12 mouse cellular contexts compared by ENCODE assay signal in genomic region chr9:71879415-71879814, GRCm38 (mm10).
A peak's percentile ranks its signal among the peaks of the same experiment; 100 is the strongest.
DNase-seq lines count a peak whose midpoint lies in the region; ATAC-seq and TF ChIP-seq lines count a peak whose summit lies in the region.
"Had no signal": no experiment of that assay in that cellular context is flagged by ENCODE, and none has a peak within 500 bp of the region (broad histone marks: within the 10 kb centered on the region; RNA-seq: fewer than 3 reads in every experiment).

No protein-coding gene starts in this region.

- no peaks in the 10 kb centered on the region for H3K27me3 ChIP-seq in kidney, postnatal 0 days (ENCODE audit: insufficient read depth, low read length)
- no peaks in the 10 kb centered on the region for H3K27me3 ChIP-seq in hindbrain, embryonic 10.5 days (ENCODE audit: insufficient read depth, poor library complexity, severe bottlenecking)
- H3K27me3 ChIP-seq in midbrain, embryonic 15.5 days (replicated peaks) = no peaks in the 10 kb centered on the region

- peaks cover 18% of the 10 kb centered on the region for H3K36me3 ChIP-seq in kidney, postnatal 0 days (ENCODE audit: insufficient read depth, low read length)
- peaks cover 69% of the 10 kb centered on the region for H3K36me3 ChIP-seq in hindbrain, embryonic 10.5 days
- 0 out of 2 replicates have a peak, but pooled peaks cover 5% of the 10 kb centered on the region for H3K36me3 ChIP-seq in midbrain, embryonic 15.5 days (replicated peaks)

- H3K4me3 ChIP-seq in kidney, postnatal 0 days (replicated peaks; ENCODE audit: low read depth, low read length) = no peak overlapping the region
- H3K4me3 ChIP-seq in hindbrain, embryonic 10.5 days = no peak overlapping the region
- H3K4me3 ChIP-seq in midbrain, embryonic 15.5 days = no peak overlapping the region
- H3K4me3 ChIP-seq: gastrocnemius, adult 2 months had no signal

- H3K4me2 ChIP-seq in kidney, postnatal 0 days (ENCODE audit: low read length) = no peak overlapping the region
- H3K4me2 ChIP-seq in midbrain, embryonic 15.5 days = no peak overlapping the region

- no peak for TF ChIP-seq POLR2A in brain, embryonic 14.5 days (IDR thresholded peaks at IDR 0.05; ENCODE audit: borderline replicate concordance, extremely low read depth, insufficient read depth, insufficient read length, poor library complexity, severe bottlenecking)

- 33% methylated on average over 2 of the region's 2 CpGs for WGBS in kidney, postnatal 0 days
- 23% methylated on average over 2 of the region's 2 CpGs for WGBS in hindbrain, embryonic 10.5 days
- WGBS in midbrain, embryonic 15.5 days = 10% methylated on average over 2 of the region's 2 CpGs

- H3K4me1 ChIP-seq in kidney, postnatal 0 days (replicated peaks; ENCODE audit: insufficient read depth, low read length) = 0 out of 2 replicates have a peak, but pooled peaks cover 6% of the 10 kb centered on the region
- peaks cover 56% of the 10 kb centered on the region for H3K4me1 ChIP-seq in hindbrain, embryonic 10.5 days (replicated peaks)
- peaks cover 23% of the 10 kb centered on the region for H3K4me1 ChIP-seq in midbrain, embryonic 15.5 days

- no peak for DNase-seq in kidney, postnatal 0 days (ENCODE audit: low spot score)
- DNase-seq in kidney, postnatal 14 days = no peak
- peak; percentile 93 for DNase-seq in brain, embryonic 14.5 days (ENCODE audit: low read depth)
- DNase-seq in hindbrain, embryonic 10.5 days (ENCODE audit: low spot score) = peak; percentile 35
- DNase-seq in left cerebral cortex, postnatal 14 days (ENCODE audit: low spot score in 2 of 2) = no peak
- no peak for DNase-seq in thymus, postnatal 10 days (ENCODE audit: low spot score in 2 of 2)
- DNase-seq in heart, postnatal 14 days = no peak
- DNase-seq: adrenal gland, postnatal 14 days; cerebellum, postnatal 25 days; gastrocnemius, adult 2 months had no signal

- no peaks in the 10 kb centered on the region for H3K9me3 ChIP-seq in kidney, postnatal 0 days (replicated peaks; ENCODE audit: low read length)
- H3K9me3 ChIP-seq in hindbrain, embryonic 10.5 days = no peaks in the 10 kb centered on the region
- H3K9me3 ChIP-seq in midbrain, embryonic 15.5 days = no peaks in the 10 kb centered on the region

- 0 out of 2 replicates have a peak overlapping the region, but pooled peaks have one; percentile 32 for H3K27ac ChIP-seq in kidney, postnatal 0 days
- peak overlapping the region; percentile 82 for H3K27ac ChIP-seq in hindbrain, embryonic 10.5 days
- peak overlapping the region; percentile 39; the same call in 1 of the 2 replicates for H3K27ac ChIP-seq in midbrain, embryonic 15.5 days
- H3K27ac ChIP-seq: gastrocnemius, adult 2 months had no signal

- no peak for TF ChIP-seq CTCF in kidney, postnatal 0 days (IDR thresholded peaks at IDR 0.05; ENCODE audit: low read depth)
- TF ChIP-seq CTCF in brain, embryonic 14.5 days (IDR thresholded peaks at IDR 0.05; ENCODE audit: borderline replicate concordance, extremely low read depth, insufficient read depth, insufficient read length) = no peak

- intact Hi-C loops in left cerebral cortex, postnatal 14 days (cut with DNase I) = no loop called here
- intact Hi-C loops in heart, postnatal 14 days (cut with DNase I) = loop anchor here (5.0 kb wide), 1 partner anchor 63 kb away; no protein-coding TSS in a partner anchor

- no peak overlapping the region for H3K9ac ChIP-seq in kidney, postnatal 0 days (ENCODE audit: low read depth, low read length)
- no peak overlapping the region for H3K9ac ChIP-seq in midbrain, embryonic 15.5 days

- no peak for ATAC-seq in kidney, postnatal 0 days (replicated peaks; ENCODE audit: low FRiP score, low read depth)
- ATAC-seq in midbrain, embryonic 15.5 days (replicated peaks) = peak; percentile 45
- ATAC-seq: lung, postnatal 0 days had no signal

Comparison
In these comparisons a context has a peak if more than half of its experiments do, and no peak if none do; other contexts are left out.
1. DNase-seq: peak in brain, embryonic 14.5 days (single experiment) and hindbrain, embryonic 10.5 days (single experiment); none in kidney, postnatal 0 days (single experiment), kidney, postnatal 14 days (single experiment), left cerebral cortex, postnatal 14 days (0 of 2), thymus, postnatal 10 days (0 of 2) and heart, postnatal 14 days (0 of 2).
2. H3K27ac ChIP-seq: peak in every context shown above with its lines; median percentile 82 in hindbrain, embryonic 10.5 days; 39 in midbrain, embryonic 15.5 days; 32 in kidney, postnatal 0 days.